Mouse (Mus musculus) layer of hippocampus, postnatal 25 days (tissue): ENCODE results near the gene Map3k4. TPM values are rescaled to one million over a fixed set of nuclear protein-coding genes. Genes with fewer than 3 reads are reported as not detected.
A peak's percentile ranks its signal among the peaks of the same experiment; 100 is the strongest.

Source experiments
- DNase-seq, 2 experiments: peaks; one replicate each; pipeline ENCODE4 v3.0.0; 2022; ENCODE audit warnings: mixed read lengths in 2 of 2, low spot score in 1 of 2; ENCODE audit errors: extremely low spot score in 1 of 2
- total RNA-seq, 2 experiments: library from RNA; stranded (reverse); gene quantifications; 2 replicates each; pipeline ENCODE4 v1.2.3; 2021

The Map3k4 gene
- total RNA-seq, 2 experiments from 2014 or later, result 56.9 to 58.6 TPM

DNA sequence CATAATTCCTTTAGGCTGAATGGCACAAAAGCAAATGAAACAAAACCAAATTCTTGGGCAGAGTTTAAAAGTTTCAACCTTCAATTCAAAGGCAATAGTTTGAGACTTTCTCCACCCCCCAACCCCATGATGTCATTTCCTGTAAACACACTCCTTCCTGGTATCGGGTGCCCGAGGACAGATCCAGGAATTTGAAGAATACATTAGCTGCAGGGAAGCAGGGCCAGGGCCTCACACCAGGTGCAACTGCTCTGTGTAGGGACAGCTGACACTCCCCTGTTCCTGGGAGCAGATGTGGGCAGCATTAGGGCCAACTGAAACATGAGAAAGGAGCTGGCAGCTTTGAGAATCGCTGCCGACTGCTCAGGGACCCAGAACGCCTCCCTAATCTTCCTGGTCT lies 123.5 kb downstream of the Map3k4 start:
- DNase-seq, result no peak

DNA sequence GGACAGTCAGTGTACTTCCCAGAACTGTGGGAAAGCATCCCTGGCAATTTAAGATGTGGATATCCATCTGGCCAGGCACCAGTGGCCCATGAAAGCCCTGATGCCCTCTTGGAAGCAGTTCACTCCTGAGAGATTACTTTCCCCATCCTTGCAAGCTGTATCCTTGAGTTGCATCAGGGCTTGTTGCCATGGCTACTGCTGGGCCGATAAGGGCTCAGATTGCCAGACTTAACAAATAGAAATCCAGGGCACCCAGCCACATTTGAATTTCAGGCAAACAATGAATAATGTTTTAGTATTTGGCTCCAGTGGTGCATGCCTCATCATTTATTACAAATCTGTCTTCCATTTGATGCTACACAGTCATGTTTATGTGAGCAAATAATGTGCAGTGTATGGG lies 130.8 kb downstream of the Map3k4 start:
- DNase-seq, result peak in 1 of 2 experiments; percentile 42

DNA sequence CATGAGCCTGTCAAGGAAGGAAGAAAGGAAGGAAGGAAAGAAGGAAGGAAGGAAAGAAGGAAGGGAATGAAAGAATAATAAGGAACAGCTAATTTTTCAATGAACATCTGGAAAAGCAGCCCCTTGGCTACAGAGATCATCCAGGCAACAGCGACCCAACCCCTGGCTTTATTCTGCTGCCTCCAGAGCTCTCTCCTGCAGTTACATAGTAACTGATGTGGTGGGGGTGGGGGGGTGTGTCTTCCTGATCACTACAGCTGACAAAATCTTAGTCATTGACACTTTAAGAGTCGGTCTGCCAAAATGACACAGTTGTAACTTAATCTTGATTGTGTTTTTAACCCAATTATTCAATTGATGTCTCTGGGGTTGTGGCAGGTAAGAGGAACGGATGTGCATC lies 132.3 kb downstream of the Map3k4 start:
- DNase-seq, result no peak

DNA sequence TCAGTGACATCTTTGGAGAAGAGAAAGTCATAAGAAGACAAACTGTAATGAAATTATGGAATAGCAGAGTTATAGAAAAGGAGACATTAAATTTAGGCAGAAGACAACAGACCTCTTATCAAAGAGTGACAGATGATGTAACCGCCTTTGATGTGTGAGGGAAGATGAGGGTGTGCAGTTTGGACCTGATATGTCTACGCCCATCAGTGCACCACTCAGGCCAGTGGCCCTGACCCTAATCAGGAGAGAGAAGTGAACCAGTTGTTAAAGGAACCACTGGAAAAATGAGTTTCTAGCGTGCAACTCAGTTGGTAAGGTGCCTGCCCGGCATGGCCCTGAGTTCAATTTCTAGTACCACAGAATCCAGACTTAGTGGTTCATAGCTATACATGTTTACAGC lies 132.7 kb downstream of the Map3k4 start:
- DNase-seq, result no peak

DNA sequence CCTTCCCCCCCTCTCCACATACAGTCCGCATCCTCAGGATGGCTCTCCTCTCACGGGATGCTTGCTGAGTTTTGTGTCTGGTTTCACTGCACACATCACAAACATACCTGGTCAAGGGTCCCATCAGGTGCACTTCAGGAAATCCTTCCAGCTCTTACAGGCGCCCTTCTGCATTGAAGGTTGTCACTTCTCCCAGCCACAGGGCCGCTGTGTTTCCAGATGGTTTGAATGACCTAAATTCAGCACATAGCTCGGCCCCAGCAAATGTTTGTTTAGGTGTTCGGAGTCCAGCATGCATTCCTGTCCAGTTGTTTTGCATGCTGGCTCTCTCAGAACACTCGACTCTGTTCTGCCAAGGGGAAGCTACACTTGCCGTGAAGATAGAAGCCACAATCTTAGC lies 134.3 kb downstream of the Map3k4 start:
- no peak for DNase-seq

DNA sequence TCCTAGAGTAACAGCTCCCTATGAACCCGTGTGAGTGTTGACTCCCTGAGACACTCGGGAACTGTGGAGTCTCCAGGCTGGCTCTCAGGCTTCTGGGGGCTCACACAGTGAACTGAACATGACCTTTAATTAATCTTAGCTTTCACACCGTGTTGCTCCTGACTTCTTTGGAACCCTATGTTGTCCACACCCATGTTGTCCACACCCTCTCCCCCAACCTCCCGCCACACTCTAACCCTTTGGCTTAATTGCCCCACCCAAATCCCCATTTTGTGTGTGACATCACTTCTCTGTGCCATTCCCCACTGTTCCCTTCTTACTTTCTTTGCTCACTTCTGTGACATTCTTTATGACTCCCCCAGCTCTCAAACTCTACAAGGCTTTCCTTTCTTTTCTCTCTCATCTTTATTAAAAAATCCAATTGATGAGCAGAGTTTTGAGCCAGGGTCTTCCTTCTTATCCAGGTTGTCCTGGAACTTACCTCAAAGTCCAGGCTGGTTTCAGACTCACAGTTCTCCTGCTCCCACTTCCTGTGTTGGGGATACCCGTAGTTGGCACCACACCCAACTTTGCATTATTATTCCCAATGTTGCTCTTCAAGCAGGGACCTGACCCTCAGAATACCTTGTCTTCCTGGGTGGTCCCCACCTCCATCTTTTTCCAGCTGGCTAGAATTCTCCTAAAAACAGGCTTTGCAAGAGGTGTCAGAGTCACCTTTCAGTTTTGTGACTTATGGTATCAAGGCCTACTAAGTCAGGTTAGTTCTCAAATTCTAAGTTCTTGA lies 135.7 kb downstream of the Map3k4 start:
- no peak for DNase-seq

DNA sequence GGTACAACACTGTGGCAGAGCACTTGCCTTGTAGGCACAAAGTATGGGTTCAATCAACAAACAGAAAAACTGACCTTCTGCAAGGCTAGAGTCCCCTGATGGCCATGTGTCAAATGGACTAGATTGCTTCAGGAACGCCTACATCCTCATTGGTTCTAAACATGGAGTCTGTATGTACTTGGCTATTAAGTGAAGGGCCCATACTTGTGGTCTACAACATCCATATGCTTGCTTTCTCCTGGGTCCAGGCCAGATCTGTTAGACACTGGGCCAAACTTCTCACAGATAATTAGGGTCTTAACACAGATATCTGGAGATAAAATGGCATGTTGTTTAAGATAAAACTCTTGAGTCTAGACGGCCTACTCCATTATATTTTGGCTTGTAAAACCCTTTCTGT lies 138.8 kb downstream of the Map3k4 start:
- DNase-seq, result no peak

DNA sequence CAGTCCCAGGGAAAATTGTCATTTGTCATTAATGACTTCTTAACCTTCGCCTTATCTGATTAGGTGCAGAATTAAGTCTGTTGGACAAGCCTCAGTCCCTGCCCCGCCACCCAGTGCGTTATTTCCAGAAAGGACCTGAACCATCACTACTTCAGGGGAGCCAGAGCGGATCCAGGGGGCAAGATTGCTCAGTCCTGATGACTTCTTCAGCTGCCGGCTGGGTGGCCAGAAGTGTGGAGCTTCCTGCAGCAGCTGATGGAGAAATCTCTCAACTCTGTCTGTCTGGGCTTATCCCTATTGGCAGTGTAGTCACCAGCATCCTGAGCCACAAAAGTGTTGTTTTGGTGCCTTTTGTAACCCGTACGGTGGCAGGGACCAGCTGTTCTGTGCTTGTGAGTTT lies 139.3 kb downstream of the Map3k4 start:
- DNase-seq, result no peak

Other genes with a start within 250 kb of the Map3k4 start
- 10 to 100 TPM; 72.5 to 74.5 TPM for gene Agpat4, start 200.1 kb downstream of the Map3k4 start, total RNA-seq
- not detected for gene Plg, start 59.8 kb upstream of the Map3k4 start, total RNA-seq
- gene Slc22a3, start 188.9 kb upstream of the Map3k4 start, total RNA-seq, result 1 to 10 TPM in 1 of 2 experiments, under 1 TPM in 1; 0.54 to 1.0 TPM